Mouse (Mus musculus) hindbrain, embryonic 13.5 days (tissue): ENCODE results near the gene Aox1. TPM values are rescaled to one million over a fixed set of nuclear protein-coding genes. Genes with fewer than 3 reads are reported as not detected.
A peak's percentile ranks its signal among the peaks of the same experiment; 100 is the strongest.

ENCODE experiments used
- ATAC-seq: fragments of 200-750 bp; cut with Nextera tagmentation; 2 replicates; pipeline ENCODE4 v1.8.0; 2017; ENCODE audit warnings: moderate TSS enrichment; ENCODE audit not compliant: low FRiP score
- H3K27ac ChIP-seq: fragments of 300-500 bp; sonication (generic); 2 replicates; pipeline ENCODE4 v1.5.1; 2015; ENCODE audit warnings: inconsistent platforms, mild to moderate bottlenecking, moderate library complexity
- H3K27me3 ChIP-seq: fragments of 300-500 bp; sonication (generic); 2 replicates; pipeline ENCODE4 v1.6.1; 2015; ENCODE audit warnings: mild to moderate bottlenecking, inconsistent platforms
- H3K36me3 ChIP-seq: fragments of 300-500 bp; sonication (generic); 2 replicates; pipeline ENCODE4 v1.6.1; 2015; ENCODE audit warnings: mild to moderate bottlenecking, inconsistent platforms
- H3K4me1 ChIP-seq: fragments of 300-500 bp; sonication (generic); replicated peaks from 2 replicates; pipeline ENCODE4 v1.6.1; 2015; ENCODE audit warnings: inconsistent platforms
- H3K4me2 ChIP-seq: fragments of 300-500 bp; sonication (generic); 2 replicates; pipeline ENCODE4 v1.6.1; 2015; ENCODE audit warnings: inconsistent platforms, mild to moderate bottlenecking, moderate library complexity
- H3K4me3 ChIP-seq: fragments of 300-500 bp; sonication (generic); 2 replicates; pipeline ENCODE4 v1.5.1; 2015; ENCODE audit warnings: mild to moderate bottlenecking, inconsistent platforms
- H3K9ac ChIP-seq: fragments of 300-500 bp; sonication (generic); 2 replicates; pipeline ENCODE4 v1.6.1; 2015; ENCODE audit warnings: mild to moderate bottlenecking, inconsistent platforms
- H3K9me3 ChIP-seq: fragments of 300-500 bp; sonication (generic); 2 replicates; pipeline ENCODE4 v1.6.1; 2016; ENCODE audit warnings: inconsistent platforms
- WGBS: fragments of 180-500 bp; shearing (Covaris S2); methylation state at CpG from one replicate; pipeline ENCODE4 v1.1.7; 2015; 5-methylcytosine and 5-hydroxymethylcytosine counted together
- polyA plus RNA-seq: library from polyadenylated mRNA; unstranded; fragments of >200 nt; fragmentation: Nextera tagmentation; extraction: Ambion mirVana; gene quantifications from 2 replicates; pipeline ENCODE4 v1.2.1, GENCODE M21; 2015

Gene Aox1
- polyA plus RNA-seq, 1 experiment from 2014 or later: 0.29 TPM

DNA sequence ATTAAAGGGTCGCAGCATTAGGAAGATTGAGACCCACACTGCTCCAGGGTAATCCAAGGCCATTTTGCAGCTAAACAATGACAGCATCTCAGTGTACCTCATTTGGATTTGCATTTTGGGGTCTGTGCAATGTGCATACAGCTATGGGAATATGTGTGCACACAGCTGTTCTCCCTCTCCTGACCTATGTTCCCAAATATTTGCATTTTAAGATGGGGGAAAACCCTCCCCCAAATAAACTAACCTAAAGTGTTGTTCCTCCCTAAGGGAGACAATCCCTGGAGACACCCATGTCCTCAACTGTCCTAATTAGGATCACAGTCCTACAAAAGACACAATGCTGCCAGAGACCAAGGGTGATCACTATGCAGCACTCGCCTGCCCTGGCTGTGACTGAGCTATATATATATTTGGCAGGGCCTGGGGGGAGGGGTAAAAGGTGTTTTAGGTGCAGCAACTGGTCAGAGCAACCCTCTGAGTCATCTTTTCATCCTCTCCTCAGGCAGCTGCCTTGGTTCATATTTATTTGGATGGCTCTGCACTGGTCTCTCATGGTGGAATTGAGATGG lies 62.3 kb downstream of the Aox1 start:
- Histone ChIP-seq H3K4me3 (no peak overlapping the region), H3K9ac (no peak overlapping the region), H3K27ac (no peak overlapping the region), H3K4me2 (no peak overlapping the region), H3K4me1 (no peaks in the 10 kb centered on the region), H3K27me3 (no peaks in the 10 kb centered on the region), H3K36me3 (no peaks in the 10 kb centered on the region), H3K9me3 (no peaks in the 10 kb centered on the region)
- 83% methylated on average over 2 of the region's 2 CpGs for WGBS
- no peak for ATAC-seq

DNA sequence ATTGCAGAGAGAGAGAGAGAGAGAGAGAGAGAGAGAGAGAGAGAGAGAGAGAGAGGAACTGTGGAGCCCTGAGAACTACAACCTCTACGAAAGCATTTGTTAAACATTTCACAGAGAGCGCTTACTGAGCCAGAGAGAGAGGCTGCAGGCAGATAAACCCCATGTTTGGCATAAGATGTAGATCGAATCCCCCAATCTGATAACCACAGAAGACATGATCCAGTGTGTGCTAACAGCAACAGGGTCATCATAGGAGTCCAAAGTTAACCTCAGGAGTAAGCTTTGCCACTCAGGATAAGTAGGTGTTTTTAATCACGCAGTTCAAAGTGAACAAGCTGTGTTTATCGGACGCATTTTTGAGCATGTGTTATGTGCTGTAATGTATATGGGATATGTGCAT lies 67.6 kb downstream of the Aox1 start:
- WGBS: 85% methylated on average over 6 of the region's 6 CpGs
- Histone ChIP-seq H3K27me3 (no peaks in the 10 kb centered on the region), H3K4me3 (no peak overlapping the region), H3K36me3 (no peaks in the 10 kb centered on the region), H3K27ac (no peak overlapping the region), H3K9me3 (no peaks in the 10 kb centered on the region), H3K4me2 (no peak overlapping the region), H3K4me1 (no peaks in the 10 kb centered on the region), H3K9ac (no peak overlapping the region)
- ATAC-seq: no peak

DNA sequence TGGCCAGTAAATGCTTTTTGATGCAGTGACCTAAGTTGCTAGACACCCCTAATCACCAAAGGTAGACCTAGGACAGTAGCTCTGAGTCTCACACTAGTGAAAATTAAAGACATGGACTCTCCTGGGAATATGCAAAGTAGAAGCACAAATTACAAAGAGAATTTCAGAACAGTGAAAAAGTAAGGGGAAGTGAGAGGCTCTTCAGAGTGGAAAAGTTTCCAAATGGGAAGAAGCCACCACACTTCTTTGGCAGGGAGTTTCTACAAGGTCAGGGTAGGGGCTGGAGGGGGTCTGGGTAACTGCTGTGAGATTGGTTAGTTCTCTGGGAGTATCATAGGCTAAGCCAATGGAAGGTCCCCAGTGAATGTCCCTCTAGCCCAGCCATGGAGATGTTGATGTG lies 69.4 kb downstream of the Aox1 start:
- no peak for ATAC-seq
- no peak overlapping the region for H3K27ac ChIP-seq
- H3K4me2 ChIP-seq: no peak overlapping the region
- H3K27me3 ChIP-seq: no peaks in the 10 kb centered on the region
- no peak overlapping the region for H3K4me3 ChIP-seq
- H3K4me1 ChIP-seq: no peaks in the 10 kb centered on the region
- no peaks in the 10 kb centered on the region for H3K36me3 ChIP-seq
- H3K9ac ChIP-seq: no peak overlapping the region
- H3K9me3 ChIP-seq: no peaks in the 10 kb centered on the region

DNA sequence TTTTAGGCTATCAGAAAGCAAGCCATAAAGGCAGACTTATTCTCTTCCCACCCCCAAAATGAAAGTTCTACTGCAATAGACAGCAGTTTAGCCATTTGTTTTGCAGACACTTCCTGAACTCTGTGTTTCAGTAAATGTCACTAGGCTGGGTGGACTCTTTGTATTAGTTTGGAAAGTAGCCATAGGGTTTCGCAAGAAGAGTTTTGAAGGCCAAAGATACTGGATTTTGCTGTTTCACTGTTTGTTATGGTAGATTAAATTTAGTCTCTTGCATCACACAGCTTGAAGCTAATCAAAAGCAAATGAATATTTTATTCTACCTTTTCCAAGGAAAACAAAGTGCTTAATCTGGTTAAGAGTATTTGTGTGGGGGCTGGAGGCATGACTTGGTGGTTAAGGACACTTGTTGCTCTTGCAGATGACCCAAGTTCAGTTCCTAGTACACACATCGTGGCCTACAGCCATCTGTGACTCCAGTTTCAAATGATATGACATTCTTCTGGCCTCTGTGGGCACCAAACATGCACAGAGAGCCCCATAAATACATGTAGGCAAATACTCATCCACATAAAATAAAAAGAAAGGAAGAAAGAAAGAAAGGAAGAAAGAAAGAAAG lies 71.9 kb downstream of the Aox1 start:
- 73% methylated on average over 2 of the region's 2 CpGs for WGBS
- Histone ChIP-seq H3K4me1 (no peaks in the 10 kb centered on the region), H3K27me3 (no peaks in the 10 kb centered on the region), H3K9me3 (no peaks in the 10 kb centered on the region), H3K27ac (no peak overlapping the region), H3K4me2 (no peak overlapping the region), H3K9ac (no peak overlapping the region), H3K4me3 (no peak overlapping the region), H3K36me3 (no peaks in the 10 kb centered on the region)
- ATAC-seq: no peak

DNA sequence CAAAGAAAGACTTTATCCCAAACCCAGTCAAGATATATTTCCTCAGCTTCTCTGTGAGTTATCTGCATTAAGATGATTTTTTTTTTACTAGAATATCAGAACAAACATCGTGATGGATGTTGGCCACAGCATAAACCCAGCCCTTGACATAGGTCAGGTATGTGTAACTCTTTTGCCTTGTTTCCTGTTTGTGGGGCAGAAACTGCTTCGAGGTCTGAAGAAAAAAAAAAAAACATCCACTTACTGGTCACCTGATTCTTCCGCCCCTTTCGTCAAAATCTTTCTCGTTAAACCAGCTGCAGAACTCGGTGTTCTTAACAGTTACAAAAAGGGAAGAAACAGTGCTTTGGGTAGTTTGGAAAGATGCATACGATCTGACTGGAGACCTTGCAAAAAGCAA lies 72.8 kb downstream of the Aox1 start:
- Histone ChIP-seq H3K9me3 (no peaks in the 10 kb centered on the region), H3K4me3 (no peak overlapping the region), H3K27ac (no peak overlapping the region), H3K36me3 (no peaks in the 10 kb centered on the region), H3K9ac (no peak overlapping the region), H3K27me3 (no peaks in the 10 kb centered on the region), H3K4me2 (no peak overlapping the region), H3K4me1 (no peaks in the 10 kb centered on the region)
- WGBS: 87% methylated on average over 7 of the region's 7 CpGs
- ATAC-seq: no peak

DNA sequence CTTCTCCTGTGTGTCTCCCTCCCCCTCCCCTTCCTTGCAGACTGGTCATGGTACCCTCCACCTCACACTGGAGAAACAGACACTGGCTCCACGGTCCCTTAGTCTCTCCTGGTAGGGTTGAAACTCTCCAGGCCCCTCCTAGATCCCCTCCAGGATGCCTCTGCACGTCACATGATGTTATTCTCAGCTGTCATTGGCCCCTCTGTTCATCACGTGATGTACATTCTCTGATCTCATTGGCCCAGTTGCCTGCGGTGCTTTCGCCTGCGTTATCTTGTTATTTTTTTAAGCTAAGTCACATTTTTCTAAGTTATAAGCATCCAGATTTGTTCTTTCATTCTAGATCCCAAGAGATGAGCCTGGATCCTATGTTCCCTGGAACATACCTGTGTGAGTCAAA lies 76.0 kb downstream of the Aox1 start:
- 88% methylated on average over 6 of the region's 6 CpGs for WGBS
- no peak overlapping the region for H3K9ac ChIP-seq
- H3K36me3 ChIP-seq: no peaks in the 10 kb centered on the region
- H3K9me3 ChIP-seq: no peaks in the 10 kb centered on the region
- ATAC-seq: no peak
- H3K4me2 ChIP-seq: no peak overlapping the region
- H3K27me3 ChIP-seq: no peaks in the 10 kb centered on the region
- no peak overlapping the region for H3K4me3 ChIP-seq
- no peak overlapping the region for H3K27ac ChIP-seq
- H3K4me1 ChIP-seq: no peaks in the 10 kb centered on the region

DNA sequence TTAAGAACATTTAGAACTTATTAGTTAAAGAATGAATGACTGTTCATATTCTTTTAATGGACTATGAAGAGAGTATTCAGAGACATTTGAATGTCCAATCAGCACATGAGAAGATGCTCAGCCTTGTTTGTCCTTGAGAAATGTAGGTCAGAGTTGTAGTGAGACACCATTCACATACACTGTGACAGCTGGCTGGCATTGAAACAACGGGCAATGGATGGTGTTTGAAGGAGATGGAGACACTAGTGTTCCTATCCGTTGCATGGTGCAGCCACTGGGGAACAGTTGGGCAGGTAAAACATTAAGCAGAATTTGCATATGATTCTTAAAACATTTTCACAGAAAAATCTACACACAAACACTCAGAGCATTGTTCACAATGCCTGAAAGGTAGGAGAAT lies 77.3 kb downstream of the Aox1 start:
- Histone ChIP-seq H3K9me3 (no peaks in the 10 kb centered on the region), H3K4me3 (no peak overlapping the region), H3K9ac (no peak overlapping the region), H3K4me2 (no peak overlapping the region), H3K4me1 (no peaks in the 10 kb centered on the region), H3K27ac (no peak overlapping the region), H3K36me3 (no peaks in the 10 kb centered on the region), H3K27me3 (no peaks in the 10 kb centered on the region)
- 87% methylated on average over 2 of the region's 2 CpGs for WGBS
- ATAC-seq: no peak

DNA sequence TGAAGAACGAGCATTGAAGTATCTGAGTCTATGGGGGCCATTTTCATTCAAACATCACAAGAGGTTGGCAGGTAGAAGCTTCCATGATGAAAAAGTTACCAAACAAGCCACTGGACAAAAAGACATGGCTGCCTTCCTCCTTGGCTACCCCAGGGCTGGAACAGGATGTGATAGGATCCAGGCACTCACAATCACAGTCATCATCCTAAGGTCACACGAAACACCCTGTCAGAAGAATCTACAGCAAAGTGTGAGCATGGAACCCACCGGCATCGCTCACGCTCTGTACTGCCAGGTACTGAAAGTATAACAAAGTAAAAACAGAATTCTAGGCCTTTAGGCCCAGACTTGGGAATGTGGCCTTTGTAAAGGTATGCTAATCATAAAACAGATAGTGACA lies 80.5 kb downstream of the Aox1 start:
- Histone ChIP-seq H3K36me3 (no peaks in the 10 kb centered on the region), H3K9ac (no peak overlapping the region), H3K27me3 (no peaks in the 10 kb centered on the region), H3K27ac (no peak overlapping the region), H3K9me3 (no peaks in the 10 kb centered on the region), H3K4me3 (no peak overlapping the region), H3K4me1 (no peaks in the 10 kb centered on the region), H3K4me2 (no peak overlapping the region)
- ATAC-seq: no peak
- 95% methylated on average over 5 of the region's 5 CpGs for WGBS

DNA sequence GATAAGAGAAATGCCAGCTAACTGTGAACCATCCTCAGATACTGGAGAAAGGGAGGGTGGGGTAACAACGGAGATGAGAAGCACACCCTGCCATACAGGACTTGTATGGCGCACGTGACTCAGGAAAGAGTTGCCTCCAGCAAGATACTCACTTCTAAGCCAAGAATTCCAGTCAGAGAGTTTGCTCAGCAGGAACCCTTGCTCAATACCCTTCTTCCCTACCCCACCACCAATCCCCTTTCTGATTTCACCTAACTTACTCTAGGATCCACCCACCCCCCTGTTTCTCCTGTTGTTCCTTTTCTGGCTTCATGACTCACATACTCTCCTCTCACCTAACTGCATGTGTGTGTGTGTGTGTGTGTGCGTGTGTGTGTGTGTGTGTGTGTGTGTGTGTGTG lies 81.6 kb downstream of the Aox1 start:
- no peaks in the 10 kb centered on the region for H3K4me1 ChIP-seq
- H3K27me3 ChIP-seq: no peaks in the 10 kb centered on the region
- H3K9me3 ChIP-seq: no peaks in the 10 kb centered on the region
- 80% methylated on average over 4 of the region's 4 CpGs for WGBS
- H3K4me2 ChIP-seq: no peak overlapping the region
- H3K4me3 ChIP-seq: no peak overlapping the region
- no peak for ATAC-seq
- no peak overlapping the region for H3K27ac ChIP-seq
- no peak overlapping the region for H3K9ac ChIP-seq
- H3K36me3 ChIP-seq: no peaks in the 10 kb centered on the region

DNA sequence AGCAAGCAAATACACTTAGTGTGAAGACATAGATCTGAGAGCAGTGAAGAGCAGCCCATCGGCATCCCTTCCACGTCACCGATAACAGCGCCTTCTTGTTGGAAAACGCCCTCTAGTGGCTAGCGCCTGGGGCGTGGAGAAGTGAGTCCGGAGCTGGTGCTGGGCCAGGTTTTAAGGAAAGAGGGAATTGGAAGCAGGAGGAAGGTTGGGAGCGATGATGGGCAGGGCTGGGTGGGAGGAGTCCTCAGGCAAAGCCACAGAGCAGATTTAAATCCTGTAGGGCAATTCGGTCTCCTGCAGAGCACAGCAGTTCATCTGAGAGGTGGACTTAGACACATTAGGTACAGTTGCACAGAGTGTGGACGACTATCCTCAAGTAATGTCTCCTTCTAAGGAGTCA lies 83.1 kb downstream of the Aox1 start, which contains the start of gene Aox3:
Aox3 (plus strand) TSS at position 251 of the 400 bp plus-strand sequence.
- no peaks in the 10 kb centered on the region for H3K27me3 ChIP-seq
- H3K9ac ChIP-seq: no peak within 1 kb of the TSS
- H3K9me3 ChIP-seq: no peaks in the 10 kb centered on the region
- no peak within 1 kb of the TSS for H3K4me3 ChIP-seq
- H3K36me3 ChIP-seq: no peaks in the 10 kb centered on the region
- peak within 1 kb of the TSS; percentile 30 for H3K4me2 ChIP-seq
- no peak within 1 kb of the TSS for H3K27ac ChIP-seq
- peak; percentile 81 for ATAC-seq
- H3K4me1 ChIP-seq: no peaks in the 10 kb centered on the region
- 12% methylated on average over 11 of the region's 11 CpGs for WGBS

DNA sequence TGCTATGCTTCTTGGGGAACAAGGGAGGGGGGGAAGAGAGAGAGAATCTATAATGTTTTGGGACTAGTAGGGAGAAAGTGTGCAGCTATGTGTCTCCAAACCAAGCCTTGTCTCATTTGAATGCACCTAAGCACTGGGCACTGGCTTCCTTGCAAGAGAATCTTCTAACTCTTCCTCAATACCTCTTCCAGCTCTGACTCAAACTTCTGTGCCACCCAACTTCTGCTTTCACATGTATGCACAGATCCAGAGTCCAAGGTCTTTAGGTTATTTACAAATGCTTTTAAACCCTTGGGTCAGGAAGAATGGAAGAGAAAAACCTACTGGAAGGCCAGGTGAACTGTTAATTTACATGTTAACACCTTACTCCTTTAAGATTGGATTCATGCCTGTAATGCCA lies 83.7 kb downstream of the Aox1 start:
- ATAC-seq: no peak
- no peak overlapping the region for H3K4me2 ChIP-seq
- H3K4me1 ChIP-seq: no peaks in the 10 kb centered on the region

DNA sequence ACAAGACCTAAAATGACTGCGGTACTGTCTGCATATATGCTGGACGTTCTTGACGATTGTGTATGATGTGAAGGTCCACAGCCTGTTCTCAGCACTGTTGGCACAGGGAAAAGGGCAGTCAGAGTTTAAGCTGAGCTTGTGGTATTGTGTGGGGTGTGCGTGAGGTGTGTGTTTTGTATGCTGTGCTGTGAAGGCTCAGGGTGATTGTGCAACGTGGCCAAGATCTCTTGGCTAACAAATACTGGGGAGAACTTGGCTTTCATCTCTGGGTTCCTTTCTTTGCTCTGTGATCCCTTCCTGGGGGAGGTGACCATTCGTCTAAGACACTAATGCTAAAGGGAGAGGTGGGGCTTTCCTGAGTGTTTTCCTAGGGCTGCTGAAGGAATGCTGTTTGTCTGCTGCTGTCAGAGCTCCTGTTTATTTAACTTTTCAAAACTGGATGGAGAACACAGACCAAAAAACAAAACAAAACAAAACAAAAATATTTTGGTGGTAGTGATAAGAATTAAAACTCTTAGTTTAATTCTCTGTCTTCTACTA lies 84.4 kb downstream of the Aox1 start:
- Histone ChIP-seq H3K4me3 (no peak overlapping the region), H3K27ac (no peak overlapping the region), H3K9ac (no peak overlapping the region), H3K9me3 (no peaks in the 10 kb centered on the region), H3K36me3 (no peaks in the 10 kb centered on the region), H3K27me3 (no peaks in the 10 kb centered on the region), H3K4me2 (no peak overlapping the region), H3K4me1 (no peaks in the 10 kb centered on the region)
- WGBS: 77% methylated on average over 6 of the region's 6 CpGs
- no peak for ATAC-seq

More for the DNA sequence above, 83.7 kb downstream of the Aox1 start:
- Histone ChIP-seq H3K9ac (no peak overlapping the region), H3K9me3 (no peaks in the 10 kb centered on the region), H3K4me3 (no peak overlapping the region), H3K27me3 (no peaks in the 10 kb centered on the region), H3K27ac (no peak overlapping the region), H3K36me3 (no peaks in the 10 kb centered on the region)

DNA sequence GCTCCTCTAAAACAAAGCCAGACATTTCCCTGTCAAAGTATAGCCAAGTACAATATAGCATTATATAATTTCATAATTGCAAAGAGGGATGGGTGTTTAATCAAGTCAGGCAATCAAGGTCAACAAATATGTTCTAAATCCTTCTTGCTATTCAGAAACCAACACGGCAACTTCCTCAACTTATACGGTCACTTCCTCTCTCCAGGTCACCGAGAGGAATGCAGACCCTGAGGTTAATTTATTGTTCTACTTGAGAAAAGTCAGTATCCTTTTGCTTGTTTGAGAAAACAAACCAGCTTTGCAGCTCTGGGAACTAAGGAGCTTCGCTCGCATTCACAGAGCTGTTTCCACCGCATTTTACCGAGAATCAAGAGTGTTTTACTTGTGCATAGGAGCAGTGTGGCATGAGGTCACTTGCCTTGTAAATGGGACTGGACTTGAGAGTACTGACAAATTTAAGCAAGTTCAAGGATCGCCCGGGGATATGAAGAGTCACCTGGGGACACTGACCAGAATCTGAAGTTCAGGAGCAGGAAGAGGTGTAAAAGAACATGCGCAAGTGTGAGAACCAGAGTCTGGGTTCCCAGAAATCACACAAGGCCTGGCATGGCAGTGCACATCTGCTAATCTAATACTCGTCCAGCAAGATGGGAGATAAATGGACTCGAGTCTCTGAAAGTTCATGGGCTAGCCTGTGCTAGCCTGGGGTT lies 85.1 kb downstream of the Aox1 start:
- Histone ChIP-seq H3K4me1 (no peaks in the 10 kb centered on the region), H3K4me3 (no peak overlapping the region), H3K4me2 (no peak overlapping the region), H3K9ac (no peak overlapping the region), H3K27ac (no peak overlapping the region), H3K36me3 (no peaks in the 10 kb centered on the region), H3K27me3 (no peaks in the 10 kb centered on the region), H3K9me3 (no peaks in the 10 kb centered on the region)
- 77% methylated on average over 12 of the region's 12 CpGs for WGBS
- ATAC-seq: no peak
